Mouse (Mus musculus) intestine, embryonic 14.5 days (tissue): ENCODE measurements around the gene Drg1. TPM values are rescaled to one million over a fixed set of nuclear protein-coding genes. Genes with fewer than 3 reads are reported as not detected.

Experiments used
- polyA plus RNA-seq: library from polyadenylated mRNA; unstranded; fragments of >200 nt; fragmentation: Nextera tagmentation; extraction: Ambion mirVana; gene quantifications from 2 replicates; pipeline ENCODE4 v1.2.1, GENCODE M21; 2014

Drg1 gene
- polyA plus RNA-seq, 1 experiment from 2014 or later: 221 TPM

Other genes starting within 250 kb of the Drg1 start
- 11.2 TPM in 2 replicates for gene Sfi1, start 73.0 kb downstream of the Drg1 start, polyA plus RNA-seq
- 52.7 and 56.2 TPM in 2 replicates for gene Eif4enif1, start 64.0 kb downstream of the Drg1 start, polyA plus RNA-seq
- gene Patz1, start 22.5 kb upstream of the Drg1 start, polyA plus RNA-seq: 50.1 and 50.6 TPM in 2 replicates
- 9.9 and 14.1 TPM in 2 replicates for gene Pik3ip1, start 64.0 kb upstream of the Drg1 start, polyA plus RNA-seq
- gene Limk2, start 142.8 kb upstream of the Drg1 start, polyA plus RNA-seq: 62.8 and 67.3 TPM in 2 replicates
- gene Rnf185, start 185.9 kb upstream of the Drg1 start, polyA plus RNA-seq: 33.9 and 38.1 TPM in 2 replicates
- 0.61 and 0.75 TPM in 2 replicates for gene Pla2g3, start 221.9 kb upstream of the Drg1 start, polyA plus RNA-seq
- 4.1 and 4.3 TPM in 2 replicates for gene Inpp5j, start 238.4 kb upstream of the Drg1 start, polyA plus RNA-seq
- gene Selenom, start 248.3 kb upstream of the Drg1 start, polyA plus RNA-seq: 146 and 160 TPM in 2 replicates